Mouse (Mus musculus): Measurements from ENCODE around the gene Cramp1l.

- TF ChIP-seq CTCF (conservative IDR thresholded peaks at IDR 0.05; ENCODE audit: insufficient read depth, insufficient read length, low read depth, low read length) (no peak), POLR2A (IDR thresholded peaks at IDR 0.05; ENCODE audit: low read depth, low read length) (no peak)
Measured at GRCm38 (mm10) chr17:24943036-24943435, 72.6 kb downstream of the Cramp1l start.
